Mouse (Mus musculus): Measurements from ENCODE around the gene Marf1.

- TF ChIP-seq REST (IDR thresholded peaks at IDR 0.05; ENCODE audit: insufficient read depth, insufficient read length) (no peak), USF1 (IDR thresholded peaks at IDR 0.05; ENCODE audit: low read depth) (no peak), TCF3 (IDR thresholded peaks at IDR 0.05; ENCODE audit: insufficient read length, low read depth) (no peak), MYOG (IDR thresholded peaks at IDR 0.05; ENCODE audit: control insufficient read depth in 1 of 3, insufficient read depth in 1 of 3, insufficient read length in 2 of 3, low read depth in 2 of 3) (no peak), POLR2A (IDR thresholded peaks at IDR 0.05; ENCODE audit: insufficient read length, low read depth) (no peak), CEBPB (IDR thresholded peaks at IDR 0.05; ENCODE audit: insufficient read depth, poor library complexity, severe bottlenecking) (no peak), MYOD1 (IDR thresholded peaks at IDR 0.05; ENCODE audit: control insufficient read depth in 1 of 3, insufficient read length in 2 of 3, low read depth in 2 of 3) (no peak), TCF12 (IDR thresholded peaks at IDR 0.05; ENCODE audit: insufficient read depth, poor library complexity, severe bottlenecking) (no peak), E2F4 (IDR thresholded peaks at IDR 0.05; ENCODE audit: insufficient read depth) (no peak)
These were observed 4.6 kb downstream of the Marf1 start for GRCm38 (mm10) chr16:14158536-14158935.

Data from myocyte (in vitro differentiated cells).